Mouse (Mus musculus) bone marrow macrophage, adult 2 months (primary cell): ENCODE measurements around the gene Pcyt2.

Source experiments
- CTCF ChIP-seq: IDR thresholded peaks from 2 replicates; pipeline ENCODE4 v1.5.1; 2012; ENCODE audit warnings: low read depth, mild to moderate bottlenecking, low read length, moderate library complexity
- POLR2A ChIP-seq: IDR thresholded peaks from 2 replicates; pipeline ENCODE4 v1.6.1; 2012; ENCODE audit warnings: mild to moderate bottlenecking, low read depth, low read length, borderline replicate concordance

- TF ChIP-seq POLR2A (no peak), CTCF (no peak)
Measured at GRCm38 (mm10) chr11:120628601-120629340, 11.0 kb upstream of the Pcyt2 start.
